Mouse (Mus musculus): ENCODE results near the gene Muc13. TPM values are rescaled to one million over a fixed set of nuclear protein-coding genes. Genes with fewer than 3 reads are reported as not detected.

Gene Muc13
- polyA plus RNA-seq, 1 experiment from 2014 or later, result 0.05 TPM

GRCm38 (mm10) chr16:33796756-33797155, 2.9 kb downstream of the Muc13 start:
- 90% methylated on average over 3 of the region's 3 CpGs for WGBS
- Histone ChIP-seq H3K4me2 (no peak overlapping the region), H3K9ac (no peak overlapping the region), H3K27ac (replicated peaks) (no peak overlapping the region), H3K4me3 (no peak overlapping the region), H3K36me3 (no peaks in the 10 kb centered on the region), H3K9me3 (no peaks in the 10 kb centered on the region), H3K4me1 (replicated peaks) (no peaks in the 10 kb centered on the region), H3K27me3 (no peaks in the 10 kb centered on the region)
- no peak for ATAC-seq (ENCODE audit: low FRiP score, low read depth)

DNA sequence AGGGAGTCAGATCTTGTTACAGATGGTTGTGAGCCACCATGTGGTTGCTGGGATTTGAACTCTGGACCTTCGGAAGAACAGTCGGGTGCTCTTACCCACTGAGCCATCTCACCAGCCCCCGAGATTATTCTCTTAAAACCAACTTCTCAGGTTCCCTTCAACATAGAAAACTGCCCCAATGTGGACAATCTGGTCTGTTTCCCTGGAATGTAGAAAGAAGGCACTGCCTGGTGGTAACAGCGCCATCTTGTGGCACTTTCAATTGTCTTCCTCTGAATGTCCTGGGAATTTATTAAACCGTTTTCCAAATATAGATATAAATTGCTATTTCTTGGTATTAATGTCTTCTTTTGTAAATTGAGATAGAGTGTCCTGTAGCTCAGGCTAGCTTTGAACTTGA, 4.0 kb downstream of the Muc13 start:
- H3K9me3 ChIP-seq, result no peaks in the 10 kb centered on the region
- 44% methylated on average over 5 of the region's 5 CpGs for WGBS
- H3K27me3 ChIP-seq, result no peaks in the 10 kb centered on the region
- no peak overlapping the region for H3K9ac ChIP-seq
- no peak overlapping the region for H3K4me2 ChIP-seq
- no peaks in the 10 kb centered on the region for H3K36me3 ChIP-seq
- no peak overlapping the region for H3K4me3 ChIP-seq
- H3K27ac ChIP-seq (replicated peaks), result no peak overlapping the region
- H3K4me1 ChIP-seq (replicated peaks), result no peaks in the 10 kb centered on the region
- ATAC-seq (ENCODE audit: low FRiP score, low read depth), result no peak

GRCm38 (mm10) chr16:33810002-33810401, 16.2 kb downstream of the Muc13 start:
- no peak for ATAC-seq (ENCODE audit: low FRiP score, low read depth)
- Histone ChIP-seq H3K27me3 (no peaks in the 10 kb centered on the region), H3K27ac (replicated peaks) (no peak overlapping the region), H3K4me2 (no peak overlapping the region), H3K4me1 (replicated peaks) (no peaks in the 10 kb centered on the region), H3K9ac (no peak overlapping the region), H3K9me3 (no peaks in the 10 kb centered on the region), H3K36me3 (no peaks in the 10 kb centered on the region), H3K4me3 (no peak overlapping the region)
- WGBS, result 73% methylated on average over 3 of the region's 3 CpGs

GRCm38 (mm10) chr16:33818413-33819165, 24.8 kb downstream of the Muc13 start:
- ATAC-seq (ENCODE audit: low FRiP score, low read depth), result no peak
- no peak overlapping the region for H3K27ac ChIP-seq (replicated peaks)
- H3K9me3 ChIP-seq, result no peaks in the 10 kb centered on the region
- H3K4me2 ChIP-seq, result no peak overlapping the region
- H3K27me3 ChIP-seq, result peaks cover 9% of the 10 kb centered on the region; the same call in 1 of the 2 replicates
- H3K36me3 ChIP-seq, result no peaks in the 10 kb centered on the region
- 95% methylated on average over 7 of the region's 7 CpGs for WGBS
- H3K4me1 ChIP-seq (replicated peaks), result no peaks in the 10 kb centered on the region
- no peak overlapping the region for H3K4me3 ChIP-seq
- no peak overlapping the region for H3K9ac ChIP-seq

DNA sequence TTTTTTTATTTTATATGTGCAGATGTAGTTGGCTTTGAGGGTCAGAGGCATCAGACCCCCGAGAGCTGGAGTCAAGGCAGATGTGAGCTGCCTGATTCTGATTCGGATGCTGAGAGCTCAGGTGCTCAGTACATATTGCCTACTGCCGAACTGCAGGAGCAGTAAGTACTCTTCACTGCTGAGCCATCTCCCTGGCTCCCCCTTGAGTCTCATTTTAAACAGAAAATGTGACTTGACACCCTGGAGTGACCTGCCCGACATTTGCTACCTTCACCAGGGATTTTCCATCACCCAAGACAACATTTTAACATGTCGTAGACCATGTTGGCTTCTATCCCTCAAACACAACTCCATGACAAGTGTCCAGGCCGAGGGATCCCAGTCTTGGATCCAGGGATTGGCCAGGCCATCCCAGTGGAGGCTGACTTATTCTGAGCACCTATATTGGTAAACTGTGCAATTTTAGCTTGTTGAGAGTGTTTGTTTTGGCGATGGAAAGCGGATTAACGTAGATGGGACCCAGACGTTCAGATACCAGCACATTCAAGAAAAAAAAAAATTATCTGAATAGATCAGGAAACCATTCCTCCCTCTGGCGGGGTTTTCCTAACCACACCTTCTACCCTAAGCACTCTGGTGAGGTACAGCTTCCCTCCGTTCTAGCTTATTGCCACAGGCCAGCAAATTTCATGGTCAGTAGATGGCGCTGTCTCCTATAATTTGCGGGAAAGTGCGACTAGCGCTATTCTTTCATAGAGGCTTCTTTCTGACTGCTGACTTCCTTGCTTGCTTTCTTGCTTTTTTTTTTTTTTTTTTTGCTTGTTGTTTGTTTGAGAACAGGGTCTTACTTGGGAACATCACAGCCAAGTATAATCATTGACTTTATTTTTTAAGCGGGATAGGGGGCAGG, 26.7 kb downstream of the Muc13 start:
- H3K4me3 ChIP-seq, result no peak overlapping the region
- peaks cover 9% of the 10 kb centered on the region; the same call in 1 of the 2 replicates for H3K27me3 ChIP-seq
- no peak overlapping the region for H3K4me2 ChIP-seq
- no peak overlapping the region for H3K9ac ChIP-seq
- no peak overlapping the region for H3K27ac ChIP-seq (replicated peaks)
- 23% methylated on average over 17 of the region's 17 CpGs for WGBS
- ATAC-seq (ENCODE audit: low FRiP score, low read depth), result no peak; the same call in 1 of the 2 replicates
- no peaks in the 10 kb centered on the region for H3K36me3 ChIP-seq
- no peaks in the 10 kb centered on the region for H3K4me1 ChIP-seq (replicated peaks)
- H3K9me3 ChIP-seq, result no peaks in the 10 kb centered on the region

DNA sequence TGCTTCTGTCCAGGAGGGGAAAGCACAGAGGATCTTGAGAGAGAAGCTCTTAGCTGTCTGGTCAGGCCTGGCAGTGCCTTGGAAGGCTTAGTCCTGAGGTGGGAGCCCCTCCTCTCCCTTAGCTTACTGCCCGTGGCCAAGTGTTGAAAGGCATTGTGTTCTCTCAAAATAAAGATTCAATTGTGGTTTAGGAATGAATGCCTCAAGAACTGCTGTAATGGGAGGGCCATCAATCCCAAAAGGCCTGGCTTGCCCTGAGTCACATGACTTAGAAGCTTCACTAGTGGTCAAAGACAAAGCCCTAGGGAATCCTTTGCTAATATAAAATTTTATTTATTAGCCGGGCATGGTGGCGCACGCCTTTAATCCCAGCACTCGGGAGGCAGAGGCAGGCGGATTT, 30.8 kb downstream of the Muc13 start:
- no peak for ATAC-seq (ENCODE audit: low FRiP score, low read depth)
- peaks cover 7% of the 10 kb centered on the region for H3K4me1 ChIP-seq (replicated peaks)
- H3K27ac ChIP-seq (replicated peaks), result no peak overlapping the region
- H3K9ac ChIP-seq, result no peak overlapping the region
- H3K9me3 ChIP-seq, result no peaks in the 10 kb centered on the region
- H3K27me3 ChIP-seq, result peaks cover 21% of the 10 kb centered on the region
- no peaks in the 10 kb centered on the region for H3K36me3 ChIP-seq
- WGBS, result 79% methylated on average over 6 of the region's 6 CpGs
- no peak overlapping the region for H3K4me3 ChIP-seq
- H3K4me2 ChIP-seq, result no peak overlapping the region

DNA sequence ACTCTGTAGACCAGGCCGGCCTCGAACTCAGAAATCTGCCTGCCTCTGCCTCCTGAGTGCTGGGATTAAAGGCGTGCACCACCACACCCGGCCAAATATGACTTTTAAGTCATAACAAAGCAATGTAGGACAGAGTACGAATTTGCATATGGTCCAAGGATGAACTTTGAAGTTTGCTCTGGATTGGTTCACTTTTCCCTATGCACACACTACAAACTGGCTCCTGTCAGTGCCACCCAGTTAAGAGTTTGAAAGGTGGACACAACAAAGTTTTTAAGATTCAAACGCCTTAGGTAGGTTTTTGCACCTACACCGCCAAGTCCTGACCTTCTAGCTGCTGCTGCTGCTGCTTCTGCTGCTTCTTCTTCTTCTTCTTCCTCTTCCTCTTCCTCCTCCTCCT, 34.7 kb downstream of the Muc13 start:
- Histone ChIP-seq H3K4me2 (no peak overlapping the region), H3K4me3 (no peak overlapping the region), H3K4me1 (replicated peaks) (peaks cover 21% of the 10 kb centered on the region), H3K9ac (no peak overlapping the region), H3K36me3 (no peaks in the 10 kb centered on the region), H3K27me3 (peaks cover 53% of the 10 kb centered on the region), H3K9me3 (no peaks in the 10 kb centered on the region), H3K27ac (replicated peaks) (no peak overlapping the region)
- no peak for ATAC-seq (ENCODE audit: low FRiP score, low read depth)
- WGBS, result 90% methylated on average over 7 of the region's 7 CpGs

DNA sequence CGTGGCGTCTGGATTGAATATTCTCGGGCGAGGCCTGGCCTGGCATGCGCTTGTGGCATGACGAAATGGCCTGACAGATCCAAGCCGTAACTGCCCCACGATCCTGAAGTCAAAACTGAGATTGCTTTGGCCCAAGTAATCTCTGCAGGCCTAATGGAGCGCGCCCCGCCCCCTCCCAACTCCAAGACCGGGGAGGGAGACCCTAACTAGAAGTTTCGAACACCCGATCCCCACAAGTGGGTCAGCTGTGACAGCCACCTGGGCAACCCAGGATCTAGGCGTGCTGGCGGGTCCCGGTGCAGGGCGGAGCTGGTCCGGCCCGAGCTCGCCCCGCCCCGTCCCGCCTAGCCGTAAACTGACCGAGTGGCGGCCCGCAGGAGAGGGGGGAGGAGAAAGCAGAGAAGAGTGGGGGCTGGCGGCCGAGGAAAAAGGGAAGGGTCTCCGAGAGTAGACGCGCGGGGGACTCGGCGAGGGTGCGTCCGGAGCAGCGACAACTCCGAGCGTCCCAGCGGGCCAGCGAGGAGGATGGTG, 35.5 kb downstream of the Muc13 start, which contains the start of gene Itgb5:
Itgb5 (plus strand) TSS at position 365 of the 531 bp plus-strand sequence.
- Histone ChIP-seq H3K4me1 (replicated peaks) (peaks cover 30% of the 10 kb centered on the region), H3K9me3 (no peaks in the 10 kb centered on the region), H3K36me3 (no peaks in the 10 kb centered on the region), H3K27ac (replicated peaks) (peak within 1 kb of the TSS; percentile 50), H3K27me3 (peaks cover 60% of the 10 kb centered on the region), H3K9ac (peak within 1 kb of the TSS; percentile 55), H3K4me3 (peak within 1 kb of the TSS; percentile 64), H3K4me2 (peak within 1 kb of the TSS; percentile 98)
- ATAC-seq (ENCODE audit: low FRiP score, low read depth), result peak; percentile 67; the same call in 1 of the 2 replicates
- under 1% methylated on average over 42 of the region's 43 CpGs for WGBS

- Histone ChIP-seq H3K27me3 (peaks cover 66% of the 10 kb centered on the region), H3K4me1 (replicated peaks) (peaks cover 32% of the 10 kb centered on the region), H3K27ac (replicated peaks) (peak overlapping the region; percentile 50), H3K36me3 (no peaks in the 10 kb centered on the region), H3K4me3 (peak overlapping the region; percentile 64), H3K9me3 (no peaks in the 10 kb centered on the region), H3K4me2 (peak overlapping the region; percentile 98), H3K9ac (peak overlapping the region; percentile 55)
- peak; percentile 72; the same call in 1 of the 2 replicates for ATAC-seq (ENCODE audit: low FRiP score, low read depth)
- 1% methylated on average over 67 of the region's 76 CpGs for WGBS
These were observed 36.1 kb downstream of the Muc13 start for GRCm38 (mm10) chr16:33829842-33830511.

DNA sequence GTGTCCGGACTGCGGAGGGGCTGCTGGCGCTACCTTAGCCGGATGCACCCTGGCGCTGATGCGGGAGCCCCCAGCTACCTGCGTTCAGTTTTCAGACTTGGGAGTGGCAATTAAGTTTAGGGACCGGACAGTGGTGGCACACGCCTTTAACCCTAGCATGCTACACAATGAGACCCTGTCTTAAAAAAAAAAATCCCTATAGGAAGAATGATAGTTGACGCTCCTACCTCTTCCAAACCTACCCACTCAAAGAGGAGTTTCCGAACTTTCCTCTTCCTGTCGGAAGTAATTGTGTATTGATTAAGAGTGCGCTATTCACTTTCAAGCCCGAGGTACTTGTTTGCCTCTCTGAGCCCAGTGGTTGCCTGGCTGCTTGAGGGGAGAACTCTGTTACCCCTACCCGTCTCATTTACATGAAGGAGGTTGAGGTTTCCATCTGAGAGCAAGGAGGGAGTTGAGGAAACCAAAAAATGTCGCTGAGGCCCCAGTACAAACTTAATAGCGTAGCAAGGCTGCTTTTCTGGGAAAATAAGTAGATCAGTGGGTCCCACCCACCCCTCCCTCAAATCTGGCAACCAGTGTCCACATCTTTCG, 36.8 kb downstream of the Muc13 start:
- Histone ChIP-seq H3K9ac (peak overlapping the region; percentile 55; the same call in 1 of the 2 replicates), H3K27ac (replicated peaks) (0 out of 2 replicates have a peak overlapping the region, but pooled peaks have one; percentile 50), H3K4me3 (peak overlapping the region; percentile 64), H3K36me3 (no peaks in the 10 kb centered on the region), H3K4me2 (peak overlapping the region; percentile 98), H3K4me1 (replicated peaks) (peaks cover 32% of the 10 kb centered on the region), H3K9me3 (no peaks in the 10 kb centered on the region), H3K27me3 (peaks cover 72% of the 10 kb centered on the region)
- ATAC-seq (ENCODE audit: low FRiP score, low read depth), result no peak
- 4% methylated on average over 18 of the region's 18 CpGs for WGBS

- 55% methylated on average over 6 of the region's 6 CpGs for WGBS
- 0 out of 2 replicates have a peak overlapping the region, but pooled peaks have one; percentile 47 for H3K4me2 ChIP-seq
- H3K9ac ChIP-seq, result no peak overlapping the region
- no peak overlapping the region for H3K4me3 ChIP-seq
- peaks cover 74% of the 10 kb centered on the region for H3K27me3 ChIP-seq
- no peak for ATAC-seq (ENCODE audit: low FRiP score, low read depth)
- H3K9me3 ChIP-seq, result no peaks in the 10 kb centered on the region
- peaks cover 32% of the 10 kb centered on the region for H3K4me1 ChIP-seq (replicated peaks)
- H3K36me3 ChIP-seq, result no peaks in the 10 kb centered on the region
- no peak overlapping the region for H3K27ac ChIP-seq (replicated peaks)
These were observed 38.2 kb downstream of the Muc13 start for GRCm38 (mm10) chr16:33832057-33832456.

Data from hindbrain, embryonic 15.5 days (tissue).